Mouse (Mus musculus) lung, adult 2 months (tissue): Measurements from ENCODE around the gene Tmem108.

ENCODE experiments used
- CTCF ChIP-seq: fragments of 200-500 bp; IDR thresholded peaks from 2 replicates; pipeline ENCODE4 v1.5.1; 2011; ENCODE audit warnings: mild to moderate bottlenecking, low read length, control low read depth; ENCODE audit not compliant: insufficient read depth
- POLR2A ChIP-seq: fragments of 200-500 bp; IDR thresholded peaks from 2 replicates; pipeline ENCODE4 v1.6.1; 2011; ENCODE audit warnings: low read depth, mild to moderate bottlenecking, control low read depth, low read length, borderline replicate concordance; ENCODE audit errors: extremely low read depth

DNA sequence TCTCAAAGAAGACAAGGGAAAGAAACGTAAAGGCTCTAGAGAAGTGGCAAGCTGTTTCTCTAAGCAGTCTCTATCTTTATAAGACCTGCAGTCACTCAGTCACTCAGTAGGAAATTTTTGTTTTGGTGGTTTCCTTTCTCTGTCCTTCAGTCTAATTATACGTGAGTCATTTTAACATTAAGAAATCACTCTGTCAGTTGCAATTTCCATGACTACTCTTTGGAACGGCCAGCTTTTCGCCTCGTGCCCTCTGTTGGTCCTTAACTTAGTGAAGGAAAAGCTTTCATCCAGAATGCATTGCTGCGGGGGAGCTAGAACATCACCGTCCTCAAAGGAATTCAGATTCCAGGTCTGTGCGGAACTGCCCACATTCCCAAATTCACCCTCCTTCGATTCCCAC lies 11.1 kb downstream of the Tmem108 start:
- TF ChIP-seq POLR2A (no peak), CTCF (no peak)
